Mouse (Mus musculus): ENCODE data around the gene Rgr. TPM values are rescaled to one million over a fixed set of nuclear protein-coding genes. Genes with fewer than 3 reads are reported as not detected.

Rgr gene
- polyA plus RNA-seq, 2 experiments, result not detected

DNA sequence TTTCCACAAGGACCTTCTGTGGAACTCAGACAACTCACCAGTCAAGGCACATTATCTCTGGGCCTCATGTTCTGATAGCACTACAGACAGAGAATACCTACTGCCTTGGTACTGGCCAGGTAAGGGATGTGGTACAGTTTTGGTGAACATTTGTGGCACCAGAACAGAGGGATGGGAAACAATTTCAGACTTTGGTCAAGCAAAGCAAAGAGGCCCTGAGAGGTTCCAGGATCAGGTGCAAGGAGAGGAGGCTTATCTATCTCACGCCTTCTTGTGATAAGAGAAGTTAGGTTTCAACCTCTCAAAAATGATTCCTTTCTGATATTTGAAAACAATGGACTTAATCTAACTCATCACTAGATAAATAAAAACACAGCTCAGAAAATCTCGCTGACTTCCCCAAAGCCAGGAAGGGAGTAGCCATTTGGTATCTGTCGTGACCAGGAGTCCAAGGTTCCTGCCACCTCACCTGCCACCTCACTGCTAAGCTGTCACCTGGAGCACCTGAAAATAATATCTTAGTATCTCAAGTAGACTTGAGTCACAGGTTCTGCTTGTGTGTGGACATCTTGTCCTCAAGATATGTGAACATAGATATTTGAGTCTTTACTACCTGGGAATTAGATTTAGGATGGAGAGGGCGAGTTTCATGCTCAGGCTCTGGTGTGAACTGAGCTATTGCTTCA, 21.4 kb downstream of the Rgr start:
- H3K4me3 ChIP-seq (ENCODE audit: insufficient read depth in 1 of 2, low read depth in 2 of 2, low read length in 2 of 2), result no peak overlapping the region
- no peaks in the 10 kb centered on the region for H3K36me3 ChIP-seq (replicated peaks; ENCODE audit: control insufficient read depth, insufficient read depth, low read depth)
- no peaks in the 10 kb centered on the region for H3K9me3 ChIP-seq (ENCODE audit: control insufficient read depth, low read length)
- H3K27me3 ChIP-seq (ENCODE audit: control insufficient read depth, insufficient read depth, low read length), result no peaks in the 10 kb centered on the region
- no peak for ATAC-seq (ENCODE audit: insufficient read depth)
- H3K27ac ChIP-seq, result no peak overlapping the region
- TF ChIP-seq EP300 (IDR thresholded peaks at IDR 0.05; ENCODE audit: low read depth) (no peak), CTCF (IDR thresholded peaks at IDR 0.05; ENCODE audit: low read depth) (no peak)
- no peak overlapping the region for H3K9ac ChIP-seq (replicated peaks)
- no peak overlapping the region for H3K4me2 ChIP-seq (ENCODE audit: low read depth)
- H3K4me1 ChIP-seq (replicated peaks; ENCODE audit: control insufficient read depth in 2 of 2, insufficient read depth in 2 of 2, low read length in 1 of 2), result no peaks in the 10 kb centered on the region
- DNase-seq (ENCODE audit: low read depth in 3 of 3, low spot score in 3 of 3), result no peak
- WGBS (ENCODE audit: insufficient replicate concordance), result 52% methylated on average over 4 of the region's 4 CpGs

GRCm38 (mm10) chr14:37015894-37016293, 32.9 kb downstream of the Rgr start:
- no peak overlapping the region for H3K27ac ChIP-seq
- no peaks in the 10 kb centered on the region for H3K36me3 ChIP-seq (replicated peaks; ENCODE audit: control insufficient read depth, insufficient read depth, low read depth)
- no peaks in the 10 kb centered on the region for H3K4me1 ChIP-seq (replicated peaks; ENCODE audit: control insufficient read depth in 2 of 2, insufficient read depth in 2 of 2, low read length in 1 of 2)
- H3K4me3 ChIP-seq (ENCODE audit: insufficient read depth in 1 of 2, low read depth in 2 of 2, low read length in 2 of 2), result no peak overlapping the region
- H3K27me3 ChIP-seq (ENCODE audit: control insufficient read depth, insufficient read depth, low read length), result no peaks in the 10 kb centered on the region
- DNase-seq (ENCODE audit: low read depth in 3 of 3, low spot score in 3 of 3) (no peak), ATAC-seq (ENCODE audit: insufficient read depth) (no peak)
- 27% methylated on average over 5 of the region's 5 CpGs for WGBS (ENCODE audit: insufficient replicate concordance)
- no peak overlapping the region for H3K9ac ChIP-seq (replicated peaks)
- H3K9me3 ChIP-seq (ENCODE audit: control insufficient read depth, low read length), result no peaks in the 10 kb centered on the region
- TF ChIP-seq CTCF (IDR thresholded peaks at IDR 0.05; ENCODE audit: low read depth) (no peak), EP300 (IDR thresholded peaks at IDR 0.05; ENCODE audit: low read depth) (no peak)
- no peak overlapping the region for H3K4me2 ChIP-seq (ENCODE audit: low read depth)

- Histone ChIP-seq H3K27me3 (ENCODE audit: control insufficient read depth, insufficient read depth, low read length) (no peaks in the 10 kb centered on the region), H3K4me2 (ENCODE audit: low read depth) (no peak overlapping the region), H3K36me3 (replicated peaks; ENCODE audit: control insufficient read depth, insufficient read depth, low read depth) (no peaks in the 10 kb centered on the region), H3K27ac (no peak overlapping the region), H3K4me1 (replicated peaks; ENCODE audit: control insufficient read depth in 2 of 2, insufficient read depth in 2 of 2, low read length in 1 of 2) (no peaks in the 10 kb centered on the region), H3K4me3 (ENCODE audit: insufficient read depth in 1 of 2, low read depth in 2 of 2, low read length in 2 of 2) (no peak overlapping the region), H3K9me3 (ENCODE audit: control insufficient read depth, low read length) (no peaks in the 10 kb centered on the region), H3K9ac (replicated peaks) (no peak overlapping the region)
- 41% methylated on average over 3 of the region's 3 CpGs for WGBS (ENCODE audit: insufficient replicate concordance)
- ATAC-seq (ENCODE audit: insufficient read depth) (no peak), DNase-seq (ENCODE audit: low read depth in 3 of 3, low spot score in 3 of 3) (no peak)
- no peak for TF ChIP-seq CTCF (IDR thresholded peaks at IDR 0.05; ENCODE audit: low read depth)
These were observed 35.1 kb downstream of the Rgr start for GRCm38 (mm10) chr14:37013644-37014043.

DNA sequence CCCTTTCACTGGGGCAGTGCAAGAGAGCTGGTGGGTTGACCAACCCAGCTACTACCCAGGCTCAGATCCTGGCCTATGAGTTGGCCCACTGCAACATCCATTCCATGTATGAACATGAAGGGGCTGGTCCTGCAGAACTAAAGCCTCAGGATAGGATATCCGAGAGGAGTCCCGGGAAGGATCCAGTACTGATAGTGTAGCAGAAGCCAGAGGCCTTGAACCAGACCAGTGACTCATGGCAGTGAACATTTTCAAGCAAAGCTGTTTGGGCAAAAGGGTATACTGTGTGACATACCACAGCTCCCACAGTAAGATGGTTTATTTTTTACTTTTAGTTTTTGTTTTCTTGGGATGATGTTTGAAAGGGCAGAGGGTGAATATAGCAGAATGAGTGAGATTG, 39.1 kb downstream of the Rgr start:
- Histone ChIP-seq H3K27me3 (ENCODE audit: control insufficient read depth, insufficient read depth, low read length) (no peaks in the 10 kb centered on the region), H3K27ac (no peak overlapping the region), H3K4me3 (ENCODE audit: insufficient read depth in 1 of 2, low read depth in 2 of 2, low read length in 2 of 2) (no peak overlapping the region), H3K36me3 (replicated peaks; ENCODE audit: control insufficient read depth, insufficient read depth, low read depth) (no peaks in the 10 kb centered on the region), H3K4me2 (ENCODE audit: low read depth) (no peak overlapping the region), H3K4me1 (replicated peaks; ENCODE audit: control insufficient read depth in 2 of 2, insufficient read depth in 2 of 2, low read length in 1 of 2) (no peaks in the 10 kb centered on the region), H3K9ac (replicated peaks) (no peak overlapping the region), H3K9me3 (ENCODE audit: control insufficient read depth, low read length) (no peaks in the 10 kb centered on the region)
- 61% methylated on average over 2 of the region's 2 CpGs for WGBS (ENCODE audit: insufficient replicate concordance)
- no peak for ATAC-seq (ENCODE audit: insufficient read depth)
- TF ChIP-seq CTCF (IDR thresholded peaks at IDR 0.05; ENCODE audit: low read depth) (no peak), EP300 (IDR thresholded peaks at IDR 0.05; ENCODE audit: low read depth) (no peak)
- DNase-seq (ENCODE audit: low read depth in 3 of 3, low spot score in 3 of 3), result no peak

DNA sequence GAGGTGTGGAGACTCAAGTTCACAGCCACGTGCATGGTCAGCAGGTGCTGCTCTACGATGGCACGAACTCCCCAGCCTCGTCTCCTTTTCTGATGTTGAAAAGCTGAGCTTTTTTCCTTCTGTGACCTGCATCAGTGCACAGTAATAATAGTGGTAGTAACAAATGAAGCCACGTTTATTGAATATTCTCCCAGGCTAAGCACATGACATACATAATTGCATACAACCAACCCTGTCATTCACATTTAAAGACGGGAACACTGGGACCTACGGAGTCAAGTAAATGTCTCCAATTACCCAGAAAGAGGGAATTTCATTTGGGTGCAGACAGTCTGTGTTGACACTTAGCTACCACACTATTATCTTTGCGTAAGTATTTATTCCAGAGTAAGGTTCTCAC, 42.3 kb downstream of the Rgr start:
- WGBS (ENCODE audit: insufficient replicate concordance), result 64% methylated on average over 8 of the region's 8 CpGs
- ATAC-seq (ENCODE audit: insufficient read depth), result no peak
- Histone ChIP-seq H3K4me3 (ENCODE audit: insufficient read depth in 1 of 2, low read depth in 2 of 2, low read length in 2 of 2) (no peak overlapping the region), H3K36me3 (replicated peaks; ENCODE audit: control insufficient read depth, insufficient read depth, low read depth) (no peaks in the 10 kb centered on the region), H3K9ac (replicated peaks) (no peak overlapping the region), H3K9me3 (ENCODE audit: control insufficient read depth, low read length) (no peaks in the 10 kb centered on the region), H3K27ac (no peak overlapping the region), H3K27me3 (ENCODE audit: control insufficient read depth, insufficient read depth, low read length) (no peaks in the 10 kb centered on the region), H3K4me1 (replicated peaks; ENCODE audit: control insufficient read depth in 2 of 2, insufficient read depth in 2 of 2, low read length in 1 of 2) (no peaks in the 10 kb centered on the region), H3K4me2 (ENCODE audit: low read depth) (no peak overlapping the region)
- DNase-seq (ENCODE audit: low read depth in 3 of 3, low spot score in 3 of 3), result no peak
- no peak for TF ChIP-seq EP300 (IDR thresholded peaks at IDR 0.05; ENCODE audit: low read depth)
- TF ChIP-seq CTCF (IDR thresholded peaks at IDR 0.05; ENCODE audit: low read depth), result no peak
